Mouse (Mus musculus) kidney, embryonic 16.5 days (tissue): ENCODE measurements around the gene Crocc2. TPM values are rescaled to one million over a fixed set of nuclear protein-coding genes. Genes with fewer than 3 reads are reported as not detected.

Experiments used
- ATAC-seq: fragments of 200-750 bp; cut with Nextera tagmentation; 2 replicates; pipeline ENCODE4 v1.8.0; 2017; ENCODE audit warnings: moderate TSS enrichment; ENCODE audit not compliant: low FRiP score, low TSS enrichment
- H3K27ac ChIP-seq: fragments of 300-500 bp; sonication (generic); 2 replicates; pipeline ENCODE4 v1.5.1; 2014; ENCODE audit warnings: low read length
- H3K27me3 ChIP-seq: fragments of 300-500 bp; sonication (generic); 2 replicates; pipeline ENCODE4 v1.6.1; 2014; ENCODE audit warnings: low read length, control low read depth, mixed read lengths; ENCODE audit not compliant: insufficient read depth
- H3K36me3 ChIP-seq: fragments of 300-500 bp; sonication (generic); 2 replicates; pipeline ENCODE4 v1.6.1; 2014; ENCODE audit warnings: low read length, control low read depth, mixed read lengths; ENCODE audit not compliant: insufficient read depth
- H3K4me1 ChIP-seq: fragments of 300-500 bp; sonication (generic); 2 replicates; pipeline ENCODE4 v1.6.1; 2014; ENCODE audit warnings: low read length, control low read depth, mixed read lengths; ENCODE audit not compliant: insufficient read depth
- H3K4me2 ChIP-seq: fragments of 300-500 bp; sonication (generic); replicated peaks from 2 replicates; pipeline ENCODE4 v1.6.1; 2014; ENCODE audit warnings: low read depth, low read length
- H3K4me3 ChIP-seq: fragments of 300-500 bp; sonication (generic); 2 replicates; pipeline ENCODE4 v1.5.1; 2014; ENCODE audit warnings: mild to moderate bottlenecking, low read length
- H3K9ac ChIP-seq: fragments of 300-500 bp; sonication (generic); replicated peaks from 2 replicates; pipeline ENCODE4 v1.6.1; 2014; ENCODE audit warnings: low read length
- H3K9me3 ChIP-seq: fragments of 300-500 bp; sonication (generic); 2 replicates; pipeline ENCODE4 v1.6.1; 2016; ENCODE audit warnings: low read length, control low read depth
- WGBS: fragments of 180-500 bp; shearing (Covaris S2); extraction: QIAGEN DNeasy Blood & Tissue Kit; methylation state at CpG from one replicate; pipeline ENCODE4 v1.1.7; 2014; 5-methylcytosine and 5-hydroxymethylcytosine counted together
- polyA plus RNA-seq: library from polyadenylated mRNA; unstranded; fragments of >200 nt; fragmentation: Nextera tagmentation; extraction: Ambion mirVana; gene quantifications from 2 replicates; pipeline ENCODE4 v1.2.1, GENCODE M21; 2015

Gene Crocc2
- polyA plus RNA-seq, 1 experiment from 2014 or later, result 0.34 TPM

DNA sequence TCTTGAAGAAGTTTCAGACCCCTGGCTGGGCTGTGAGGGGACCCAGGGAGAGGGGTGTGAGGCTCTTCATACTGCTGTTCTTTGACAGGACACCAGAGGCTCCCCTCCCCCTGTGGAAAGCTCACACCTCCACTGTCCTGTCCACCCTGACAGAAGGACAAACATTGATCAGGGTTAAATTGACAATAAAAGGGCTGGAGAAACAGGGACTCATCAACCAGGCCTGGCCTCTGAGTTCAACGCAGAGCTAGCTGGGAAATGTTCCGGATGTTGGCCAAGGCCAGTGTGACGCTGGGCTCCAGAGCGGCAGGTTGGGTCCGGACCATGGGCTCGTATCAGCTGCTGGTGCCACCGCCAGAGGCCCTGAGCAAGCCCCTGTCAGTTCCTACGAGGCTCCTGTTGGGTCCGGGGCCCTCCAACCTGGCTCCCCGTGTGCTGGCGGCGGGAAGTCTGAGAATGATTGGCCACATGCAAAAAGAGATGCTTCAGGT lies 33.4 kb upstream of the Crocc2 start, which contains the start of gene Agxt:
TSS of gene Agxt (plus strand) at position 205 of the 491 bp plus-strand sequence.
- 82% methylated on average over 12 of the region's 12 CpGs for WGBS

DNA sequence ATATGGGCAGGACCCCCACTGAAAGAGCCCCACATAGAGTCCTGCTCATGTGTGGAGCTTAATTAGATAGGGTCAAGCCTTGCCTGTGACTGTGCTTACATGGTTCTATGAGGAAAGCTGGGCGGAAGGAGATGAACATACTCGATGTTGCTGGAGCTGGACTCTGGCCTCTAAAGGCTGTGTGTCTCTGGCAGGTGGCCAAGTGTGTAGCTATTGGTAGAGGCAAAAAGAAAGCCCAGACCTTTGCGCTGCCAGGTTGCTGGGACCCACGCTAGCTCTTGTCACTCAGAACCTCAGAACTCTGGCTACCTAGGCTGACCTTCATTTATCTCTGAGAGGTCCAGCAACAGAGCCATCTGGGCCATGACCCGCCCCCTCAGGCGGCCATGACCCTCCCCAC lies 30.0 kb upstream of the Crocc2 start:
- 73% methylated on average over 6 of the region's 6 CpGs for WGBS
- Histone ChIP-seq H3K4me2 (no peak overlapping the region), H3K27me3 (no peaks in the 10 kb centered on the region), H3K36me3 (no peaks in the 10 kb centered on the region), H3K27ac (no peak overlapping the region), H3K9me3 (no peaks in the 10 kb centered on the region), H3K4me1 (no peaks in the 10 kb centered on the region), H3K4me3 (no peak overlapping the region), H3K9ac (no peak overlapping the region)
- ATAC-seq, result peak; percentile 58; the same call in 1 of the 2 replicates

More for the DNA sequence above, 33.4 kb upstream of the Crocc2 start, which contains the start of gene Agxt:
- H3K4me1 ChIP-seq, result no peaks in the 10 kb centered on the region
- H3K27ac ChIP-seq, result no peak within 1 kb of the TSS
- no peak within 1 kb of the TSS for H3K4me3 ChIP-seq
- no peak within 1 kb of the TSS for H3K9ac ChIP-seq
- no peak for ATAC-seq
- H3K4me2 ChIP-seq, result no peak within 1 kb of the TSS
- no peaks in the 10 kb centered on the region for H3K9me3 ChIP-seq
- H3K36me3 ChIP-seq, result no peaks in the 10 kb centered on the region
- H3K27me3 ChIP-seq, result no peaks in the 10 kb centered on the region

- H3K27ac ChIP-seq, result no peak overlapping the region
- WGBS, result 79% methylated on average over 7 of the region's 7 CpGs
- no peaks in the 10 kb centered on the region; the same call in 1 of the 2 replicates for H3K27me3 ChIP-seq
- ATAC-seq, result no peak
- no peaks in the 10 kb centered on the region for H3K36me3 ChIP-seq
- no peak overlapping the region for H3K4me3 ChIP-seq
- H3K9ac ChIP-seq, result no peak overlapping the region
- H3K9me3 ChIP-seq, result no peaks in the 10 kb centered on the region
- no peaks in the 10 kb centered on the region for H3K4me1 ChIP-seq
- H3K4me2 ChIP-seq, result no peak overlapping the region
These were observed 28.8 kb upstream of the Crocc2 start for GRCm38 (mm10) chr1:93139713-93140112.

DNA sequence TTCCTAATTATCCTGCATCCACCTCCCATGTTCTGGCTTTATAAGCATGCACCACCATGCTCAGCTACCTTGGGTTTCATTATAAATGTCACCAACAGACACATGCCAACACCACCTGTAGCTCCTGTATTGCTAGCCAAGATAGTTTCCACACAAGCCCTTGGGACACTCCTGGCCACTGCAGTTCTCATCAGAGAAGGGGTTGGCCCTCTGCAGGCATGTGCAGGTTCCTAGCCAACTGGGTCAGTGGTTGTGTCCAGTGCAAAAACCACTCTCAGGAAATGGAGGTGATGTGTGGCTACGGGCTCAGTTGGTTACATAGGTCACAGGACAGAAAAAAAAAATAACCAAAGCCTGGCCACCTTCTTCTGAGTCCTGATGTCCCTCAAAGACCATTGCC lies 25.7 kb upstream of the Crocc2 start:
- WGBS, result 79% methylated on average over 1 of the region's 1 CpGs
- ATAC-seq, result no peak

GRCm38 (mm10) chr1:93144176-93144575 lies 24.3 kb upstream of the Crocc2 start:
- WGBS, result 80% methylated on average over 9 of the region's 9 CpGs
- Histone ChIP-seq H3K27ac (no peak overlapping the region), H3K4me3 (no peak overlapping the region), H3K4me1 (no peaks in the 10 kb centered on the region), H3K27me3 (peaks cover 3% of the 10 kb centered on the region; the same call in 1 of the 2 replicates), H3K4me2 (no peak overlapping the region), H3K36me3 (no peaks in the 10 kb centered on the region), H3K9ac (no peak overlapping the region), H3K9me3 (no peaks in the 10 kb centered on the region)
- no peak for ATAC-seq

More for the DNA sequence above, 25.7 kb upstream of the Crocc2 start:
- Histone ChIP-seq H3K27me3 (no peaks in the 10 kb centered on the region; the same call in 1 of the 2 replicates), H3K36me3 (no peaks in the 10 kb centered on the region), H3K4me1 (no peaks in the 10 kb centered on the region), H3K9ac (no peak overlapping the region), H3K9me3 (no peaks in the 10 kb centered on the region), H3K4me2 (no peak overlapping the region), H3K4me3 (no peak overlapping the region), H3K27ac (no peak overlapping the region)

DNA sequence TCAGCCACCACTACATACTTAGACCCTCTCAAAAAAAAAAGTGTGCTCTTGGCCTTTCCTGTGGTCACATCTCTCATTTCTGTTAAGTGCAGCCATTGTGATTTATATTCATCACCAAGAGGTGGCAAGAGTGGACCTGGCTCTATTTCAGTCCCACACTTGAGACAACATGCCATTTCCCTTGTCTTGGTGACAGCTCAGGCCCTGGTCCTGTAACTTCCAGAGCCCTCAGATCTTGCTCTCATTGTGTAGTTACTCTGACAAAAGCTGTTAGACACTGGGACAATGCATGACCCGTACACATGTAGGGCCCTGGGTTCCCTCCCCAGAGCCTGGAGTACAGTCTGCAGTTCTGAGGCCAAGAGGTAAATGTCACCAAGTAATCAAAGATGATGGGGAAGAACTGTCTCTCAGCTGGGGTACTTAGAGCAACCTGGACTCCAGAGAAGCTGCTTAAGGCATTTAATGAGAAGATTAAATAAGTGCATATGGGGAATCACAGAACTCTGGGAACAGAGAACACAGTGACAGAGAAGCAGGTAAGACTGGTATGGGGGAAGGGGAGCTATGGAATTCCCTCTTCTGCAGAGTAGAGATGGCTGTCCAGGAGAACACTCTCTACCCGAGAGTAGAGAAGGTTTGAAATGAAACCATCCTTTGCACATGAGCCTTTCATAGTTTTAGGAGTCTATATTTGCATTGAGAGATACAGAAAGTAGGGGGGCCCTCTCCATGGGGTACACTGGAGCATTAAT lies 17.4 kb upstream of the Crocc2 start:
- 72% methylated on average over 2 of the region's 2 CpGs for WGBS
- H3K9me3 ChIP-seq, result no peaks in the 10 kb centered on the region
- no peak overlapping the region for H3K27ac ChIP-seq
- no peaks in the 10 kb centered on the region for H3K36me3 ChIP-seq
- 0 out of 2 replicates have a peak, but pooled peaks cover 6% of the 10 kb centered on the region for H3K27me3 ChIP-seq
- no peak overlapping the region for H3K9ac ChIP-seq
- no peak for ATAC-seq
- no peak overlapping the region for H3K4me2 ChIP-seq
- H3K4me3 ChIP-seq, result no peak overlapping the region
- no peaks in the 10 kb centered on the region for H3K4me1 ChIP-seq

GRCm38 (mm10) chr1:93157566-93157965 lies 11.0 kb upstream of the Crocc2 start:
- H3K9me3 ChIP-seq, result no peaks in the 10 kb centered on the region
- no peak overlapping the region for H3K9ac ChIP-seq
- no peaks in the 10 kb centered on the region for H3K27me3 ChIP-seq
- H3K4me2 ChIP-seq, result no peak overlapping the region
- ATAC-seq, result no peak
- H3K4me3 ChIP-seq, result no peak overlapping the region
- peaks cover 8% of the 10 kb centered on the region; the same call in 1 of the 2 replicates for H3K4me1 ChIP-seq
- no peaks in the 10 kb centered on the region for H3K36me3 ChIP-seq
- WGBS, result 76% methylated on average over 4 of the region's 4 CpGs
- no peak overlapping the region for H3K27ac ChIP-seq

DNA sequence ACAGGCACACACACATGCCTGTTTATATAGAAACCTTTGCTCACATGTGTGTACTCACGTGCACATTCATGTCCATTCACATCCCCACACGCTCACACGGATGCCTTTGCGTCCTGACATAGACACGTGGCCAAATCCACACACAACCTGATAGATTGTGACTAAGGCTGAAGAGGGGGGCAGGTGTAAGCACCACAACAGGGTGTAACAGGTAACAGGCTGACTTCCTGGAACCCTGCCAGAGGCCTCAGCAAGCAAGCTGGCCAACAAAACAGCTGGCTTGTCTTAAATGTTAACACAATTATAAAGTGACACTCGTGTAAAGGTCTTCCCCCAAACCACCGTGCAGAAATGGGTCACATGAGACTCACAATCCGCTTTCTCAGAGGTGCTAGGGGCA lies 9.6 kb upstream of the Crocc2 start:
- 67% methylated on average over 8 of the region's 8 CpGs for WGBS
- Histone ChIP-seq H3K9ac (no peak overlapping the region), H3K4me3 (no peak overlapping the region), H3K9me3 (no peaks in the 10 kb centered on the region), H3K27ac (no peak overlapping the region), H3K36me3 (no peaks in the 10 kb centered on the region), H3K4me1 (peaks cover 8% of the 10 kb centered on the region; the same call in 1 of the 2 replicates), H3K4me2 (no peak overlapping the region), H3K27me3 (no peaks in the 10 kb centered on the region)
- no peak for ATAC-seq

GRCm38 (mm10) chr1:93159566-93160500 lies 8.7 kb upstream of the Crocc2 start:
- Histone ChIP-seq H3K4me3 (no peak overlapping the region), H3K36me3 (no peaks in the 10 kb centered on the region), H3K27me3 (no peaks in the 10 kb centered on the region), H3K4me1 (peaks cover 8% of the 10 kb centered on the region; the same call in 1 of the 2 replicates), H3K9me3 (no peaks in the 10 kb centered on the region), H3K27ac (peak overlapping the region; percentile 40; the same call in 1 of the 2 replicates), H3K4me2 (no peak overlapping the region), H3K9ac (no peak overlapping the region)
- no peak for ATAC-seq
- 80% methylated on average over 21 of the region's 21 CpGs for WGBS
